Mouse (Mus musculus) testis, adult 2 months (tissue): ENCODE measurements at regions not wholly inside any gene's neighbourhood (a gene's known extent, or its start where the extent isn't known, plus 50 kb on each side); places are given as distances from the start of the nearest gene placed in this dataset.

ENCODE experiments used
- CTCF ChIP-seq: fragments of 200-500 bp; IDR thresholded peaks from 2 replicates; pipeline ENCODE4 v1.5.1; 2012; ENCODE audit warnings: low read depth, mild to moderate bottlenecking, inconsistent platforms, low read length, moderate library complexity; ENCODE audit not compliant: control insufficient read depth, insufficient read depth, insufficient replicate concordance
- POLR2A ChIP-seq: fragments of 200-500 bp; IDR thresholded peaks from 2 replicates; pipeline ENCODE4 v1.6.1; 2012; ENCODE audit warnings: low read depth, mild to moderate bottlenecking, inconsistent platforms, low read length, moderate library complexity; ENCODE audit not compliant: control insufficient read depth

DNA sequence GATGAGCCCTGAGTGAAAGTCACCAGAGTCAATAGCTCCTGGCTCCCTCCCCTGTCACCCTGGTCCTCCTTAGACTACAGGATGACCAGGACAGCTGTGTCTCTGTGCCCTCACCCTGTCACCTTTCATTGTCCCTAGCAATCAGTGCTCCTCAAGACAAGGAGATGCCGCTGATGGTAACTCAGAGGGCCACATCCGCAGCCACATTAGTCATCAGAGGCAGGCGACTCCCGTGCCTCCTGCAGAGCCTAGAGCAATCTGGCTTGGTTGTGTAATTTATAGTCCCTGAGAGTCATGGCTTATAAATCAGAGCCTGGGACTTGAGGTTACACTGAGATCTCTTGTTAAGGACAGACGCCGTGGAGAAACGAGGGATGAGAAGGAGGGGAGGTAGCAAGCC lies 123.9 kb upstream of the Slc35f3 start:
- TF ChIP-seq CTCF: no peak
- TF ChIP-seq POLR2A: no peak
